Mouse (Mus musculus) frontal cortex, adult 2 months (tissue): ENCODE data around the gene Cdt1. TPM values are rescaled to one million over a fixed set of nuclear protein-coding genes. Genes with fewer than 3 reads are reported as not detected.
"Not testable (repeated sequence)": the region's sequence is repeated elsewhere in the genome, so short reads cannot be mapped to it uniquely, and the experiment has no call there.

Source experiments
- DNase-seq, 2 experiments: peaks; one replicate each; pipeline ENCODE4 v3.0.0; 2022; ENCODE audit warnings: low spot score in 1 of 2; ENCODE audit errors: extremely low spot score in 1 of 2
- polyA plus RNA-seq: library from polyadenylated mRNA; depleted of rRNA; stranded (reverse); fragments of >200 nt; gene quantifications from 2 replicates; pipeline ENCODE4 v1.2.3, GENCODE M21; 2012

Cdt1 gene
- polyA plus RNA-seq, 1 experiment = 2.5 TPM

- not testable (repeated sequence) for DNase-seq
Measured at GRCm38 (mm10) chr8:122573176-122573575, 5.4 kb downstream of the Cdt1 start.

DNA sequence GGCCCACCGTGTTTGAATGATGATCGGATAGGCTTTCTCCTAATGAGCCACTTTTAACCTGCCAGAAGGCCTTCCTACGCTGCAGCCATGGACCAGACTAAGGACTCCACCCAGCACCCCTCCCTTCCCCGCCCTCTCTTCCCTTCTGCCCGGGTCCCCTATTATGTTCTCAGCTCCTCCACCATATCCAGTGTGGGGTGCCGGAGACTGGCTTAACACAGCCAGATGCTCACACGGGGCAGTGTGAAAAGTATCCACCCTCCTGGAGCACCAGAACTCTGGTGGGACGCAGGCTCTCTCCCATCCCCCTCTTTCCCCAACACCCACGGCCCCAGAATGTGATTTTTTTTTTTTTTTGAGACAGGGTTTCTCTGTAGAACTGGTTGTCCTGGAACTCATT, 5.8 kb downstream of the Cdt1 start:
- DNase-seq = no peak

DNA sequence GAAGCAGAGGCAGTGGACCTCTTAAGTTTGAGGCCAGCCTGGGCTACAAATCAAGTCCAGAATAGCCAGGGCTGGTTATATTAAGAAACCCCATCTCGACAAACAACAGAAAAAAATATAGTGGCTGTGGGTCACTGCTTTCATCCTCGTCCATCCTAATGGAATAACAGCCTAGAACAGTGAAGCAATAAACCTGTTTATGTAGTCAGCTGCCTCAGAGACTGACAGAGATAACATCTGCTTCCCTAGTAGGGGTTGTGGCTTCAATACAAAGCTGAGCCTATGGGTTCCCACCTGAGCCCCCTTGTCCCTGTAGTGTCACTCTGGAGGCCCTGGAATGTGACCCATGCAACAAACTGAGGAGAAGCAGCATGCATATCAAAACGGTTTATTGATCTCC, 6.4 kb downstream of the Cdt1 start:
- no peak for DNase-seq

DNA sequence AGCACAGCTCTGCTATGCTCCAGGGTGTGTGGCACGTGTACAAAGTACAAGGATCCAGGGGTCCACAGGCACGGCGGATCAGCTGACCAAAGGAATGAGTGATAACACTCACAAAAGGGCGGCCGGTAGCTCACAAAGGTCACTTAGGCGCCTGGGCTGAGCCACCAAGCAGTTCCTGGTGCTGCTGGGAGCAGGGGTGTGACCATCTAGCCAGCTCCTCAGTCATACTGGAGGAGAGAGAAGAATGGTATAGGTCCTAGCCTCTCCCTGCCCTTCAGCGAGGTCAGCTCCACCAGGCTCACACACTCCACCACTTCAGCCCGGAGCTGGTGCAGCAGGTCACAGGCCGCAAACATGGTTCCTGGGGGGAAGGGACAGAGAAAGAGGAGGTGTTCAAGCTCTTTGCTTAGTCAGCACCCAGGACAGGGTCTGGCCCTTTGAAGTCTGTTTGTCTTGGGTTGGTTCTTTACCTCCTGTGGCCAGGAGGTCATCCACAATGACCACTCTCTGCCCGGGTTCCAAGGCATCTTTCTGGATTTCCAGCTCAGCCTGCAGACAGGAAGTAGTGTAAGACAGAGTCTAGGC, 6.9 kb downstream of the Cdt1 start:
- no peak for DNase-seq

DNA sequence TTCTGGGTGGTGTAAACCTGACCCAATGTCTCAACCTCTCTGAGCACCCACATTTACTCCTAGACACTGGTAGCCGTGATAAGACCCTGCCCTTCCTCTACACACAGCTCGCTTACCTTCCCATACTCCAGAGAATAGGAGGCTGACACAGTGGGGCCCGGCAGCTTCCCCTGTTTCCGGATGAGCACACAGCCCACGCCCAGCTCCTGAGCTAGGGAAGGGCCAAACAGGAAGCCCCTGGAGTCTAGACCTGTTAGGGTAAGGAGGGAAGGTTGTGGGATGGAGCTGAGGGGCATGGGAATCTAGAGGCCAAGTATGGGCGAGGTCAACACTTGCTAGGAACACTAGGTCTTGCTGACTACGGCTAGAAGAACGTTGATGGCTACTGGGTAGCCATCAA, 7.5 kb downstream of the Cdt1 start:
- DNase-seq = no peak

- DNase-seq = peak in 1 of 2 experiments; percentile 28
Measured at GRCm38 (mm10) chr8:122575735-122576647, 8.2 kb downstream of the Cdt1 start.

DNA sequence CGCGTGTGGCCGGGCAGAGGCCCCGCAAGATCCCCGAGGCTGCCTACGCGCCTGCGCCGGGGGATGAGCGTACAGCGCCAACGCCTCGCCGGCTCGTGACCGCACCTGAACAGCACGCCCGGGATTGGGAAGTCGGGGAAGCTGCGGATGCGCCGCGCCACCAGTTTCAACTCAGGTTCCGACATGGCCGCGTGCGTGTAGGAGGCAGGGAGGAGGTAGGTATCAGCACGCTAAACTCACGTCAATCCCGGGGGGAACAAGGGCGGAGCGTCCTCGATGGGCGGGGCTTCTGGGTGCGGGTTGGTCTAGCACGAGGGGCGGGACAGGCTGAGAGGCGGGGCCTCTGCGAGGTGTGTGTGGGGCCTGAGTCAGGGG, 8.8 kb downstream of the Cdt1 start, which contains the start of gene Aprt:
Gene Aprt (minus strand): TSS at position 262 of the 375 bp plus-strand sequence.
- peak; percentile 90 to 94 for DNase-seq

DNA sequence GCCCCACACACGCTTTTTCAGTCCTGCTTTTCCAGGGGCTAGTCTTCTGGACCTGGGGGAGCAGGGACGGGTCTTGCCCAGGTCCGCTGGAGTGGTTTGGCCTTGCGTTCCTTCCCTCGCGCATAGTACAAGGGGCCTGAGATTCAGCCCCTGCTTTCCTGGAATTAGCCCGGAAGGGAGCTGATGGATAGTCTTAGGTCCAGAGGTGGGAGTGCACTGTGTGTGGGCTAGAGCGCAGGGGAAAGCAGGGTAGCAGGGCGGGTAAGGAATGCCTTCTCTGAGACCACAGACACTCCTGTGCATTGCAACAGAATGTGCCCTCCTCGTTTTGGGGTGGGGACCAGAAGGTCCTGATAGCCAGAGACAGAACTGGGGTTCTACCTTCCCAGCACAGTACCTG, 9.3 kb downstream of the Cdt1 start:
- DNase-seq = no peak

DNA sequence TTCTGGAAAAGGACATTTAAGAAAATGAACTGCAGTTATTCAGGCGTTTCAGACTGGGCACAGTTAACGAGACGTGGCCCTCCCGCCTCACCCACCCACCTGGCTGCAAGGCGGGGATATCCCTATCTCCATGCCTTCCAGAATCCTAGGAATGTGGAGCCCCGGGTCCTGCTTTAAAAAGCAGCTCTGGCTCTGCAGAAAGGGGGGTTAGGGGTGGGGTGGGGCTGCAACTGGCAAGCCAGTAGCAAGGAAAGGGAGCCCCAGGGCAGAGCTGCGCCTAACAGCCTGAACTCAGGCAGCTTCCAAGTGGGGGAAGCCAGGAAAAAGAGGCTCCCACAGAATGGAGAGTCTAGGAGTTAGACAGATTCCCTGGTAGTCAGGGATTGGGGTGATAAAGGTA, 11.4 kb downstream of the Cdt1 start:
- no peak for DNase-seq

DNA sequence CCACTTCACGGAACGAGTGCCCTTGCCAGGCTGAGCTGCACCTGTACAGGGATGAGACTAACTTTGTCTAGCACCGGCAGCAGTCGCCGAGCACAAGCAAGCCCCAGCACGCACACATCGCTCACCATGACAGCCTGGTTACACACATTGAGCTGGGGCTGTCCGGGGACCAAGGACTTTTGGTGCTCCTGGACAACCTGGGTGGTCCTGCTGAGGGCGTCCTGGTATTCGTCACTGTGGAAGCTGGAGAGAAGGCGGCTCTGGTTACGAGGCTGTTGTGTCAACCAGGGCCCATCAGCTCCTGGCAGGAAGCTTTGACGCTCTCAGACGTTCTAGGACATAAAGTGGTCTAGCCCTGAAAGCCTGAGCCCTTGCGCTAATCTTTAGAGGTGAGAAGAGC, 13.1 kb downstream of the Cdt1 start:
- DNase-seq = no peak

- DNase-seq = no peak
Measured at GRCm38 (mm10) chr8:122584981-122585380, 17.2 kb downstream of the Cdt1 start.

GRCm38 (mm10) chr8:122585411-122585891, 17.6 kb downstream of the Cdt1 start:
- DNase-seq = no peak

- DNase-seq = no peak
Measured at GRCm38 (mm10) chr8:122586171-122586570, 18.4 kb downstream of the Cdt1 start.

DNA sequence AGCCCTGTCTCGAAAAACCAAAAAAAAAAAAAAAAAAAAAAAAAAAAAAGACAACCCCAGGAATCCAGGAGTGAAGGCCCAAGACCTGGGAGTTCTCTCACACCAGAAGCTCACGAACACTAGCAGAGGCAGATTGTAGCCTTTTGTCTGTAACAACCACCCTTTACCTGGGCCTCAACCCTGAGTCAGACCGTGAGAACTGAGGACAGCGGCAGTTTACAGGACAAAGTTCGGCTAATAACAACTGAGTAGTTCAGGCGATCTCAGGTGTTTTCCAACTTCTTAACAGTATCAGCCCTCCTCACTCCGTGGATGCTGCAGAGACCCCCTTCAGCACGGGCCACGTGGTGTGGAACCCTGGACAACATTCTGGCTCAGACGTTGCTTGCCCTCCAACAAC, 18.9 kb downstream of the Cdt1 start:
- no peak for DNase-seq

GRCm38 (mm10) chr8:122593240-122593639, 25.4 kb downstream of the Cdt1 start:
- no peak for DNase-seq

- DNase-seq = no peak
Measured at GRCm38 (mm10) chr8:122593783-122594507, 26.1 kb downstream of the Cdt1 start.

DNA sequence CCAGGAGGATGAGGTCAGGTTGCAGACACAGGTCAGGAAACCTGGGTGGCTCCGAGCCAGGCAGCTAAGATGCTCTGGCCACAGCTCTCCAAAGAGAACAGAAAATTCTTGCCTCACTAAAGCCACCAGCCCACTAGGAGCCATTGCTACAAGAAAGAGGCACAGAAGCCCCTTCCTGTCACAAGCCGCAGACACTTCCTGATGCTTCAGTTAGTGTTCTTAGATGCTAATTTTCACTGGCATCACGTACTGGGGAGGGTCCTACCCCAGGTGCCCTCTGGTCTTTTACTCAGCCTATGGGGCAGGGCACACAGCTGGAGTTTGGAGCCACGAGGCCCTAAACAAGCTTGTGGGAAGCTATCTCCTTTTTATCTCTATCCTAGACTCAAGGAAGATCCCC, 28.2 kb downstream of the Cdt1 start:
- DNase-seq = no peak

- no peak for DNase-seq
Measured at GRCm38 (mm10) chr8:122600666-122601065, 32.9 kb downstream of the Cdt1 start.

- DNase-seq = no peak
Measured at GRCm38 (mm10) chr8:122604640-122605039, 36.8 kb downstream of the Cdt1 start.

- peak in 1 of 2 experiments; percentile 34 for DNase-seq
Measured at GRCm38 (mm10) chr8:122605367-122605766, 37.6 kb downstream of the Cdt1 start.

- no peak for DNase-seq
Measured at GRCm38 (mm10) chr8:122606810-122607209, 39.0 kb downstream of the Cdt1 start.
